Mouse (Mus musculus) neural tube, embryonic 15.5 days (tissue): ENCODE measurements around the gene Tmem95. TPM values are rescaled to one million over a fixed set of nuclear protein-coding genes. Genes with fewer than 3 reads are reported as not detected.

Source experiments
- ATAC-seq: fragments of 200-750 bp; cut with Nextera tagmentation; 2 replicates; pipeline ENCODE4 v1.8.0; 2017; ENCODE audit warnings: mild to moderate bottlenecking, moderate TSS enrichment, moderate library complexity; ENCODE audit not compliant: low FRiP score
- H3K27ac ChIP-seq: fragments of 300-500 bp; sonication (generic); replicated peaks from 2 replicates; pipeline ENCODE4 v1.5.1; 2015; ENCODE audit warnings: mild to moderate bottlenecking, inconsistent platforms
- H3K27me3 ChIP-seq: fragments of 300-500 bp; sonication (generic); replicated peaks from 2 replicates; pipeline ENCODE4 v1.6.1; 2015; ENCODE audit warnings: inconsistent platforms
- H3K36me3 ChIP-seq: fragments of 300-500 bp; sonication (generic); 2 replicates; pipeline ENCODE4 v1.6.1; 2015; ENCODE audit warnings: inconsistent platforms
- H3K4me1 ChIP-seq: fragments of 300-500 bp; sonication (generic); 2 replicates; pipeline ENCODE4 v1.6.1; 2015; ENCODE audit warnings: inconsistent platforms
- H3K4me2 ChIP-seq: fragments of 300-500 bp; sonication (generic); 2 replicates; pipeline ENCODE4 v1.6.1; 2015; ENCODE audit warnings: inconsistent platforms, mild to moderate bottlenecking, moderate library complexity
- H3K4me3 ChIP-seq: fragments of 300-500 bp; sonication (generic); replicated peaks from 2 replicates; pipeline ENCODE4 v1.5.1; 2015; ENCODE audit warnings: mild to moderate bottlenecking, inconsistent platforms
- H3K9ac ChIP-seq: fragments of 300-500 bp; sonication (generic); replicated peaks from 2 replicates; pipeline ENCODE4 v1.6.1; 2015; ENCODE audit warnings: mild to moderate bottlenecking, inconsistent platforms
- H3K9me3 ChIP-seq: fragments of 300-500 bp; sonication (generic); replicated peaks from 2 replicates; pipeline ENCODE4 v1.6.1; 2016; ENCODE audit warnings: inconsistent platforms
- WGBS: fragments of 180-500 bp; shearing (Covaris S2); methylation state at CpG from one replicate; pipeline ENCODE4 v1.1.7; 2015; ENCODE audit warnings: mixed read lengths; 5-methylcytosine and 5-hydroxymethylcytosine counted together
- microRNA-seq: library from miRNA; unstranded; fragments of <30 nt; microRNA quantifications from one replicate; pipeline ENCODE4, GENCODE M21; 2017
- polyA plus RNA-seq: library from polyadenylated mRNA; unstranded; fragments of >200 nt; fragmentation: Nextera tagmentation; extraction: Ambion mirVana; gene quantifications from 2 replicates; pipeline ENCODE4 v1.2.1, GENCODE M21; 2015

The Tmem95 gene
- polyA plus RNA-seq, 1 experiment from 2014 or later: not detected

DNA sequence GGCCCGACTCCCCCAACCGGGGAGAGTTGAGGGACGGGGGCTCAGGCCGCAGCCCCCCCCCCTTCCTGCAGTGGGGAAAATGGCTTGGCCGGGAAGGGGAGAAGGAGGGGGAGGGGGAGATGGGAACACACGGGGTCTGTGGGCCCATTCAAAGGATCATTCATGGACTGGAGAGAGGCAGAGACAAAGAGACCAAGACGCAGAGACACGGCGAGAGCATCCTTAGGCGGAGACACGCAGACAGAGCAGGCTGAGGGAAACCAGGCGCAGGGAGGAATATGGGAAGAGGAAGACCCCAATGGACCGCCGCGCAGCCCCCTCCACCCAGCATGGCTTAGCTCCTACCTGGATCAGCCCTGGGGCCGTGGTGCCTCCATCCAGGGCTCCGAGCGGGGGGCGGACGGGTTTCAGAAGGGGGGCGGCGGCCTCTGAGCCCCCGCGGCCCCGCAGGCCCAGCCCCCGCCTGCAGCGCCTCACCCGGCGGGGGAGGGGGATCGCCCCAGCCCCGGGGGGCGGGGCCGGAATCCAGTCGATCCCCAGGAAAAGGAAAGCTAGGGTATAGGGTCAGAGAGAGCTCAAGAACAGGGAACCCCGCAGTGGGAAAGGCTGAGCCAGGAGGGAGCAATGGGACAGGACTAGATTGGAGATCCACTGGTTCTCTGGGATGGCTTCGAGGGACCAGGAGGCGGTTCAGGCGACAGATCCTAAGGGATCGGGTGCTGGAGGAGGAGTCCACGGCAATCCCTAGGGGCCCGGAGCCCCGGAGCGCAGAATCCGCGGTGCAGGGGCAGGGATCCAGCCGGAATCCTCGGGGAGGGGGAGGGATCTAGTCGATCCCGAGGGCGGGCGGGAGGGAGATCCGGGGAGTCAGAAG, 40.9 kb downstream of the Tmem95 start:
- WGBS: under 1% methylated on average over 45 of the region's 52 CpGs
- no peaks in the 10 kb centered on the region for H3K27me3 ChIP-seq
- H3K27ac ChIP-seq: peak overlapping the region; percentile 98
- peak; percentile 4; the same call in 1 of the 2 replicates for ATAC-seq
- H3K9ac ChIP-seq: peak overlapping the region; percentile 98
- H3K4me2 ChIP-seq: peak overlapping the region; percentile 94
- no peaks in the 10 kb centered on the region for H3K9me3 ChIP-seq
- H3K4me1 ChIP-seq: peaks cover 49% of the 10 kb centered on the region
- peak overlapping the region; percentile 89 for H3K4me3 ChIP-seq
- peaks cover 19% of the 10 kb centered on the region for H3K36me3 ChIP-seq

DNA sequence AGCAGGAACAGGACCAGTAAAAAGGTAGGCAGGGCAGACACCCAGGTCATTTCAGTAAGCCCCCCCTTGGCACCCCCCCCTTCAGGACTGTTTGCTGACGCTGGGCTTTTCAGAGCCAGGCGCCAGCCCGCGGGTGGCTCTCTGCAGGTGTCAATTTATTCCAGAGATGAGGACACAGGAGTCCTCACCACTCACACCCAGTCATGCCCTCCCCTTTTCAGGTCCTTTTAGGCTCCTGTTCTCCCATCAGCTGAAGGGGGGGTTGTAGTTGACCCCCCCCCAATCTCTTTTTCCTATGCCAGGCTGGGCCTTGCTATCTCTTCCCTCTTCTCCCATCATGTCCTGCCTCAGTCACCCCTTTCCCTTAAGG, 41.9 kb downstream of the Tmem95 start:
- Histone ChIP-seq H3K4me1 (peaks cover 49% of the 10 kb centered on the region), H3K27me3 (no peaks in the 10 kb centered on the region), H3K9me3 (no peaks in the 10 kb centered on the region), H3K9ac (peak overlapping the region; percentile 98), H3K4me3 (peak overlapping the region; percentile 89), H3K36me3 (peaks cover 23% of the 10 kb centered on the region), H3K27ac (peak overlapping the region; percentile 98), H3K4me2 (peak overlapping the region; percentile 94)
- 4% methylated on average over 4 of the region's 4 CpGs for WGBS
- ATAC-seq: no peak

DNA sequence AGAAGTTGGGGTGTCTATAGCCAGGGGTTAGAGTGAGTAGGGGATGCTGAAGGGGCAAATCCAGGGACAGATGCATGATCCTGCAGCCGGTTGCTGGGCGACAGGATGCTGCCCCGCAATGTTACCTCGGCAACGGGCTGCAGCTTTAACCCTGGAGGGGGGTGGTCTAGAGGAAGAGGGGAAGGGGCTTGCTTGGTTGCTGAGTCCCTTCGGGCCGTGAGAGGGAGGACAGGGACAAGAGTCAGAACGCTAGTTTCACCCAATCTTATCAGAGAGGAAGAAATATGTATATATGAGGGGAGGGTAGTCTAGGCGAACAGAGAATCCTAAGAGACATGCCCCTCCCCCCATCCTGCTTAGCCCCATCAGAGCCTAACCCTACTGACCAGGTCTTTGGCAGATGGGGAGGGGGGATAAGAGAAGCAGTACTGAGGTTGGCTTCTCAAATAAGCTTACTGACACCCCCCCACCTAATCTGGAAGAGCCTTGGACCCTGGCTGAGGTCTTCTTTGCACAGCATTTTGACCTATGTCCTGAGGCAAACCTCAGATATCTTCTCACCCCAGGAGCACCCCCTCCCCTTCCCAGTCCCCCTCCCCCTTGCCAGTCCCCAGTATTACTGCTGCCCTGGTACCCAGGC, 42.4 kb downstream of the Tmem95 start:
- ATAC-seq: no peak
- Histone ChIP-seq H3K9ac (peak overlapping the region; percentile 98), H3K4me2 (peak overlapping the region; percentile 94), H3K4me3 (peak overlapping the region; percentile 89), H3K27ac (peak overlapping the region; percentile 98), H3K27me3 (no peaks in the 10 kb centered on the region), H3K36me3 (peaks cover 23% of the 10 kb centered on the region), H3K4me1 (peaks cover 49% of the 10 kb centered on the region), H3K9me3 (no peaks in the 10 kb centered on the region)
- WGBS: 5% methylated on average over 9 of the region's 9 CpGs

GRCm38 (mm10) chr11:69834001-69834549, 43.7 kb downstream of the Tmem95 start:
- H3K27ac ChIP-seq: peak overlapping the region; percentile 54
- peak overlapping the region; percentile 98 for H3K9ac ChIP-seq
- peaks cover 42% of the 10 kb centered on the region for H3K4me1 ChIP-seq
- ATAC-seq: no peak
- no peaks in the 10 kb centered on the region for H3K9me3 ChIP-seq
- peaks cover 28% of the 10 kb centered on the region for H3K36me3 ChIP-seq
- H3K27me3 ChIP-seq: no peaks in the 10 kb centered on the region
- peak overlapping the region; percentile 89 for H3K4me3 ChIP-seq
- 3% methylated on average over 41 of the region's 48 CpGs for WGBS
- peak overlapping the region; percentile 94 for H3K4me2 ChIP-seq

- Histone ChIP-seq H3K4me2 (peak overlapping the region; percentile 94), H3K27ac (peak overlapping the region; percentile 54; the same call in 1 of the 2 replicates), H3K4me1 (peaks cover 39% of the 10 kb centered on the region), H3K27me3 (no peaks in the 10 kb centered on the region), H3K9ac (peak overlapping the region; percentile 98), H3K4me3 (peak overlapping the region; percentile 89), H3K36me3 (peaks cover 32% of the 10 kb centered on the region), H3K9me3 (no peaks in the 10 kb centered on the region)
- 49% methylated on average over 8 of the region's 8 CpGs for WGBS
- no peak for ATAC-seq
These were observed 44.3 kb downstream of the Tmem95 start for GRCm38 (mm10) chr11:69833554-69833953.

- H3K4me1 ChIP-seq: peaks cover 15% of the 10 kb centered on the region
- ATAC-seq: no peak
- H3K9me3 ChIP-seq: no peaks in the 10 kb centered on the region
- no peak overlapping the region for H3K27ac ChIP-seq
- peaks cover 79% of the 10 kb centered on the region for H3K36me3 ChIP-seq
- H3K4me2 ChIP-seq: no peak overlapping the region
- H3K27me3 ChIP-seq: no peaks in the 10 kb centered on the region
- no peak overlapping the region for H3K9ac ChIP-seq
- no peak overlapping the region for H3K4me3 ChIP-seq
- 48% methylated on average over 5 of the region's 5 CpGs for WGBS
These were observed 49.0 kb downstream of the Tmem95 start for GRCm38 (mm10) chr11:69828832-69829231.

Small RNAs within 50 kb of the gene (microRNA-seq; reads per million reads assigned to microRNA genes)
- gene Mir6924: not detected

Other genes with a start within 250 kb of the Tmem95 start
- 32.5 and 38.7 TPM in 2 replicates for gene Fxr2, start 245.0 kb downstream of the Tmem95 start, polyA plus RNA-seq
- gene Sox15, start 222.7 kb downstream of the Tmem95 start, polyA plus RNA-seq: not detected in 2 replicates
- gene Mpdu1, start 215.4 kb downstream of the Tmem95 start, polyA plus RNA-seq: 95.1 and 101 TPM in 2 replicates
- 9.0 and 13.0 TPM in 2 replicates for gene Cd68, start 211.9 kb downstream of the Tmem95 start, polyA plus RNA-seq
- 437 and 477 TPM in 2 replicates for gene Eif4a1, start 205.6 kb downstream of the Tmem95 start, polyA plus RNA-seq
- gene Senp3, start 195.9 kb downstream of the Tmem95 start, polyA plus RNA-seq: 90.8 and 109 TPM in 2 replicates
- 0.19 and 0.43 TPM in 2 replicates for gene Tnfsf13, start 192.2 kb downstream of the Tmem95 start, polyA plus RNA-seq
- 4.1 and 5.3 TPM in 2 replicates for gene Tnfsf12, start 182.2 kb downstream of the Tmem95 start, polyA plus RNA-seq
- gene Tnfsfm13, start 181.9 kb downstream of the Tmem95 start, polyA plus RNA-seq: 1.8 and 2.3 TPM in 2 replicates
- 13.2 and 18.7 TPM in 2 replicates for gene Polr2a, start 119.4 kb downstream of the Tmem95 start, polyA plus RNA-seq
- 0.19 TPM in 1 of 2 replicates, not detected in the other for gene Slc35g3, start 116.0 kb downstream of the Tmem95 start, polyA plus RNA-seq
- gene Zbtb4, start 112.1 kb downstream of the Tmem95 start, polyA plus RNA-seq: 4.7 and 5.3 TPM in 2 replicates
- gene Chrnb1, start 82.1 kb downstream of the Tmem95 start, polyA plus RNA-seq: 2.1 and 3.0 TPM in 2 replicates
- 8.5 and 8.7 TPM in 2 replicates for gene Fgf11, start 76.2 kb downstream of the Tmem95 start, polyA plus RNA-seq
- 1.1 and 4.2 TPM in 2 replicates for gene Tmem102, start 72.4 kb downstream of the Tmem95 start, polyA plus RNA-seq
- gene Gm39566, start 62.7 kb downstream of the Tmem95 start, polyA plus RNA-seq: not detected in 2 replicates
- not detected in 2 replicates for gene Spem2, start 59.6 kb downstream of the Tmem95 start, polyA plus RNA-seq
- 0.29 and 0.34 TPM in 2 replicates for gene Spem1, start 55.8 kb downstream of the Tmem95 start, polyA plus RNA-seq
- gene Nlgn2, start 40.2 kb downstream of the Tmem95 start, polyA plus RNA-seq: 19.4 and 21.4 TPM in 2 replicates
- gene Tmem256, start 39.5 kb downstream of the Tmem95 start, polyA plus RNA-seq: 368 and 430 TPM in 2 replicates
- gene Plscr3, start 31.6 kb downstream of the Tmem95 start, polyA plus RNA-seq: 44.3 and 53.1 TPM in 2 replicates
- gene Tnk1, start 19.3 kb downstream of the Tmem95 start, polyA plus RNA-seq: 0.19 and 1.9 TPM in 2 replicates
- 2.1 and 3.2 TPM in 2 replicates for gene Kctd11, start 3.4 kb upstream of the Tmem95 start, polyA plus RNA-seq
- gene Acap1, start 17.5 kb upstream of the Tmem95 start, polyA plus RNA-seq: 0.40 and 16.3 TPM in 2 replicates
- 6.3 and 6.5 TPM in 2 replicates for gene 2810408A11Rik, start 23.0 kb upstream of the Tmem95 start, polyA plus RNA-seq
- 15.7 and 17.0 TPM in 2 replicates for gene Neurl4, start 23.1 kb upstream of the Tmem95 start, polyA plus RNA-seq
- gene Gps2, start 35.9 kb upstream of the Tmem95 start, polyA plus RNA-seq: 63.1 and 64.7 TPM in 2 replicates
- gene Eif5a, start 43.9 kb upstream of the Tmem95 start, polyA plus RNA-seq: 1,034 and 1,270 TPM in 2 replicates
- 5.0 and 6.3 TPM in 2 replicates for gene Ybx2, start 57.8 kb upstream of the Tmem95 start, polyA plus RNA-seq
- gene Slc2a4, start 70.2 kb upstream of the Tmem95 start, polyA plus RNA-seq: 4.4 and 8.5 TPM in 2 replicates
- gene Cldn7, start 86.8 kb upstream of the Tmem95 start, polyA plus RNA-seq: 0.33 and 64.8 TPM in 2 replicates
- 23.6 and 27.2 TPM in 2 replicates for gene Ctdnep1, start 103.1 kb upstream of the Tmem95 start, polyA plus RNA-seq
- 159 and 167 TPM in 2 replicates for gene Elp5, start 104.5 kb upstream of the Tmem95 start, polyA plus RNA-seq
- 549 and 565 TPM in 2 replicates for gene Gabarap, start 113.1 kb upstream of the Tmem95 start, polyA plus RNA-seq
- 53.5 and 57.8 TPM in 2 replicates for gene Phf23, start 117.8 kb upstream of the Tmem95 start, polyA plus RNA-seq
- 22.6 and 25.1 TPM in 2 replicates for gene Dvl2, start 122.6 kb upstream of the Tmem95 start, polyA plus RNA-seq
- gene Acadvl, start 137.4 kb upstream of the Tmem95 start, polyA plus RNA-seq: 61.7 and 65.7 TPM in 2 replicates
- 20.1 and 24.7 TPM in 2 replicates for gene Dlg4, start 138.9 kb upstream of the Tmem95 start, polyA plus RNA-seq
- gene Asgr1, start 176.1 kb upstream of the Tmem95 start, polyA plus RNA-seq: 1.7 and 2.1 TPM in 2 replicates
- gene Asgr2, start 214.6 kb upstream of the Tmem95 start, polyA plus RNA-seq: 0.18 TPM in 1 of 2 replicates, not detected in the other